Mouse (Mus musculus) kidney, postnatal 10 days (tissue): ENCODE data around the gene Fat1.
"Not testable (repeated sequence)": the region's sequence is repeated elsewhere in the genome, so short reads cannot be mapped to it uniquely, and the experiment has no call there.

Experiments used
- DNase-seq: peaks from one replicate; pipeline ENCODE4 v3.0.0; 2021; ENCODE audit warnings: mixed read lengths

Fat1 gene

GRCm38 (mm10) chr8:45010685-45011084 lies 75.4 kb downstream of the Fat1 start:
- peak; percentile 73 for DNase-seq

- DNase-seq, result peak; percentile 62
Observed at GRCm38 (mm10) chr8:45011774-45012173, 76.5 kb downstream of the Fat1 start.

GRCm38 (mm10) chr8:45013852-45014251 lies 78.6 kb downstream of the Fat1 start:
- no peak for DNase-seq

- no peak for DNase-seq
Observed at GRCm38 (mm10) chr8:45014498-45015067, 79.3 kb downstream of the Fat1 start.

GRCm38 (mm10) chr8:45015876-45016275 lies 80.6 kb downstream of the Fat1 start:
- peak; percentile 39 for DNase-seq

- no peak for DNase-seq
Observed at GRCm38 (mm10) chr8:45019241-45019640, 84.0 kb downstream of the Fat1 start.

GRCm38 (mm10) chr8:45021171-45021570 lies 85.9 kb downstream of the Fat1 start:
- DNase-seq, result no peak

- DNase-seq, result no peak
Observed at GRCm38 (mm10) chr8:45021911-45022665, 86.8 kb downstream of the Fat1 start.

GRCm38 (mm10) chr8:45028081-45028497 lies 92.8 kb downstream of the Fat1 start:
- DNase-seq, result no peak

- no peak for DNase-seq
Observed at GRCm38 (mm10) chr8:45038350-45038749, 103.1 kb downstream of the Fat1 start.

GRCm38 (mm10) chr8:45044160-45044559 lies 108.9 kb downstream of the Fat1 start:
- DNase-seq, result no peak

- DNase-seq, result no peak
Observed at GRCm38 (mm10) chr8:45050451-45050850, 115.2 kb downstream of the Fat1 start.

GRCm38 (mm10) chr8:45051236-45051635 lies 116.0 kb downstream of the Fat1 start:
- DNase-seq, result no peak

- DNase-seq, result no peak
Observed at GRCm38 (mm10) chr8:45052205-45052604, 117.0 kb downstream of the Fat1 start.

- no peak for DNase-seq
Observed at GRCm38 (mm10) chr8:45052618-45053017, 117.4 kb downstream of the Fat1 start.

- DNase-seq, result no peak
Observed at GRCm38 (mm10) chr8:45055500-45055899, 120.3 kb downstream of the Fat1 start.

GRCm38 (mm10) chr8:45056810-45057209 lies 121.6 kb downstream of the Fat1 start:
- no peak for DNase-seq

GRCm38 (mm10) chr8:45060083-45060482 lies 124.8 kb downstream of the Fat1 start:
- DNase-seq, result no peak

- no peak for DNase-seq
Observed at GRCm38 (mm10) chr8:45062311-45062710, 127.1 kb downstream of the Fat1 start.

GRCm38 (mm10) chr8:45062982-45063924 lies 128.0 kb downstream of the Fat1 start:
- no peak for DNase-seq

GRCm38 (mm10) chr8:45064197-45064869 lies 129.1 kb downstream of the Fat1 start:
- no peak for DNase-seq

GRCm38 (mm10) chr8:45065391-45065790 lies 130.1 kb downstream of the Fat1 start:
- not testable (repeated sequence) for DNase-seq
